Mouse (Mus musculus) thymus, adult 2 months (tissue): ENCODE measurements around the gene Gpr37l1. TPM values are rescaled to one million over a fixed set of nuclear protein-coding genes. Genes with fewer than 3 reads are reported as not detected.
A peak's percentile ranks its signal among the peaks of the same experiment; 100 is the strongest.

ENCODE experiments used
- DNase-seq: peaks from one replicate; pipeline ENCODE4 v3.0.0; 2021
- H3K27ac ChIP-seq: fragments of 200-500 bp; 2 replicates; pipeline ENCODE4 v1.5.1; 2012; ENCODE audit warnings: low read length, control low read depth; ENCODE audit not compliant: control insufficient read depth, insufficient read depth
- H3K27me3 ChIP-seq: fragments of 200-500 bp; 2 replicates; pipeline ENCODE4 v1.6.1; 2012; ENCODE audit warnings: mild to moderate bottlenecking, low read length, moderate library complexity, mixed read lengths; ENCODE audit not compliant: control insufficient read depth, insufficient read depth
- H3K36me3 ChIP-seq: fragments of 200-500 bp; 2 replicates; pipeline ENCODE4 v1.6.1; 2012; ENCODE audit warnings: mild to moderate bottlenecking, low read length, moderate library complexity; ENCODE audit not compliant: control insufficient read depth, insufficient read depth
- H3K4me1 ChIP-seq: fragments of 200-500 bp; replicated peaks from 2 replicates; pipeline ENCODE4 v1.6.1; 2012; ENCODE audit warnings: low read length; ENCODE audit not compliant: control insufficient read depth, insufficient read depth
- H3K4me3 ChIP-seq: fragments of 200-500 bp; 2 replicates; pipeline ENCODE4 v1.5.1; 2012; ENCODE audit warnings: mild to moderate bottlenecking, low read length, control low read depth, moderate library complexity; ENCODE audit not compliant: control insufficient read depth, insufficient read depth
- CTCF ChIP-seq: fragments of 200-500 bp; IDR thresholded peaks from 2 replicates; pipeline ENCODE4 v1.5.1; 2012; ENCODE audit warnings: mild to moderate bottlenecking, control low read depth, low read length, moderate library complexity, borderline replicate concordance; ENCODE audit not compliant: control insufficient read depth, poor library complexity, insufficient read depth; ENCODE audit errors: extremely low read depth
- POLR2A ChIP-seq: fragments of 200-500 bp; IDR thresholded peaks from 2 replicates; pipeline ENCODE4 v1.6.1; 2012; ENCODE audit warnings: mild to moderate bottlenecking, low read length, control low read depth, moderate library complexity; ENCODE audit not compliant: control insufficient read depth, poor library complexity, insufficient read depth; ENCODE audit errors: extremely low read depth
- WGBS: fragments of 180-500 bp; shearing (Covaris S2); methylation state at CpG from one replicate; pipeline ENCODE4 v1.1.7; 2018; 5-methylcytosine and 5-hydroxymethylcytosine counted together
- polyA plus RNA-seq: library from polyadenylated mRNA; depleted of rRNA; stranded (reverse); fragments of >200 nt; gene quantifications from 2 replicates; pipeline ENCODE4 v1.2.3, GENCODE M21; 2012

Gpr37l1 gene
- polyA plus RNA-seq, 1 experiment, result 0.50 TPM

GRCm38 (mm10) chr1:135160411-135161050 is 7.0 kb downstream of the Gpr37l1 start:
- H3K4me3 ChIP-seq, result no peak overlapping the region

GRCm38 (mm10) chr1:135159556-135160123 is 7.8 kb downstream of the Gpr37l1 start:
- Histone ChIP-seq H3K4me3 (no peak overlapping the region), H3K4me1 (peaks cover 1% of the 10 kb centered on the region; the same call in 1 of the 2 replicates), H3K27me3 (no peaks in the 10 kb centered on the region), H3K27ac (no peak overlapping the region), H3K36me3 (peaks cover 10% of the 10 kb centered on the region)
- no peak for DNase-seq
- WGBS, result 93% methylated on average over 11 of the region's 11 CpGs
- no peak for TF ChIP-seq CTCF
- no peak for TF ChIP-seq POLR2A

More at GRCm38 (mm10) chr1:135160411-135161050, 7.0 kb downstream of the Gpr37l1 start:
- DNase-seq, result no peak
- TF ChIP-seq CTCF (no peak), POLR2A (no peak)
- Histone ChIP-seq H3K36me3 (peaks cover 7% of the 10 kb centered on the region), H3K4me1 (no peaks in the 10 kb centered on the region), H3K27me3 (no peaks in the 10 kb centered on the region), H3K27ac (no peak overlapping the region)
- 91% methylated on average over 13 of the region's 13 CpGs for WGBS

DNA sequence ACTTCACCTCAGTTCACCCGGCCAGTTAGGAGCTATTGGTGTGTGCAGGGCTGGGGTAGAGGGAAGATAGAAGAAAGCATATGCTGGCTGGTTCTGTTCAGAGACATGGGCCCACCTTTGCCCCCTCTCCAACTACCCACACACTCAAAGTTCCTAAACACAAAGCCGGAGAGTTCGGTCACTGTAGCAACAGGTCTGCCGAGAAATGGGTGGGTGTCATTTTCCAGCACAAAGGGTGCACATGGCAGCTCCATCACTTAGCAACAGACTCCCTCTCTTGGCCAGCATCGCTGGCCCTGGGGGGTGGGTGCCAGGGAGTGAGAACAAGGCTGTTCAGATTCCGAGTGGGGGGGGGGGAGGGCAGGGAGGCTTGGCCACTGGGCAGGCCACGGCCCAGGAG is 8.4 kb downstream of the Gpr37l1 start:
- DNase-seq, result no peak
- no peak overlapping the region for H3K4me3 ChIP-seq
- H3K27ac ChIP-seq, result no peak overlapping the region
- no peak for TF ChIP-seq POLR2A
- TF ChIP-seq CTCF, result no peak
- WGBS, result 92% methylated on average over 7 of the region's 7 CpGs
- H3K4me1 ChIP-seq, result peaks cover 3% of the 10 kb centered on the region; the same call in 1 of the 2 replicates
- H3K36me3 ChIP-seq, result peaks cover 10% of the 10 kb centered on the region
- H3K27me3 ChIP-seq, result no peaks in the 10 kb centered on the region

- Histone ChIP-seq H3K27me3 (no peaks in the 10 kb centered on the region), H3K4me3 (no peak overlapping the region), H3K36me3 (peaks cover 10% of the 10 kb centered on the region), H3K4me1 (peaks cover 3% of the 10 kb centered on the region; the same call in 1 of the 2 replicates), H3K27ac (no peak overlapping the region)
- DNase-seq, result no peak
- TF ChIP-seq POLR2A (no peak), CTCF (no peak)
- WGBS, result 94% methylated on average over 5 of the region's 5 CpGs
These were observed 8.8 kb downstream of the Gpr37l1 start for GRCm38 (mm10) chr1:135158633-135159032.

- no peak for DNase-seq
- no peaks in the 10 kb centered on the region for H3K27me3 ChIP-seq
These were observed 11.2 kb downstream of the Gpr37l1 start for GRCm38 (mm10) chr1:135156300-135156699.

DNA sequence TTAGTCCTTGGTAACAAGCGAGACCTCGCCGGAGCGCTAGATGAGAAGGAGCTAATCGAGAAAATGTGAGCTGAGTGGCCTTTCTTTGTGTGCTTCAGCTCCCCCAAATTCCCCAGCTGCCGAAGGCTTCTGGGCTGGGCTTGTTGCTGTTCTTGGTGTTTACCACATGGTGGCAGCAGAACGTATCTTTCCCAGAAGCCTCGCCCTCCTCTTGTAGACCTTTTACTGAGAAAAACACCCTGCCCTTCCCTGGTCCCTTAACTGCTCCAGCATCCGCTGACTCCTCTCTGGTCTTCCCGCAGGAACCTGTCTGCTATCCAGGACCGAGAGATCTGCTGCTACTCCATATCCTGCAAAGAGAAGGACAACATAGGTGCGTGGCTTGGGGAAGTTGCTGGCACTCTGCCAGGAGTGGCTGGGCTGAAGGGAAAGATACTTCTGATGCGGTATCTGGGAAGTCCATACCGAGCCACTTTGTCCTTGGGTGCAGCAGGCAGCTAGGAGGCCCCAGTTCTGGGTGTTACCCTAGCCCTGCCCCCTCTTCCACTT is 13.0 kb downstream of the Gpr37l1 start:
- TF ChIP-seq CTCF, result peak; percentile 64; the same call in 1 of the 2 replicates
- TF ChIP-seq POLR2A, result no peak
- Histone ChIP-seq H3K27me3 (no peaks in the 10 kb centered on the region), H3K27ac (no peak overlapping the region), H3K36me3 (peaks cover 10% of the 10 kb centered on the region), H3K4me3 (no peak overlapping the region), H3K4me1 (peaks cover 3% of the 10 kb centered on the region; the same call in 1 of the 2 replicates)
- peak; percentile 60 for DNase-seq
- 18% methylated on average over 14 of the region's 14 CpGs for WGBS

More at GRCm38 (mm10) chr1:135156300-135156699, 11.2 kb downstream of the Gpr37l1 start:
- no peak for TF ChIP-seq POLR2A
- Histone ChIP-seq H3K4me1 (peaks cover 3% of the 10 kb centered on the region; the same call in 1 of the 2 replicates), H3K27ac (no peak overlapping the region), H3K36me3 (peaks cover 10% of the 10 kb centered on the region), H3K4me3 (no peak overlapping the region)
- 88% methylated on average over 6 of the region's 6 CpGs for WGBS

DNA sequence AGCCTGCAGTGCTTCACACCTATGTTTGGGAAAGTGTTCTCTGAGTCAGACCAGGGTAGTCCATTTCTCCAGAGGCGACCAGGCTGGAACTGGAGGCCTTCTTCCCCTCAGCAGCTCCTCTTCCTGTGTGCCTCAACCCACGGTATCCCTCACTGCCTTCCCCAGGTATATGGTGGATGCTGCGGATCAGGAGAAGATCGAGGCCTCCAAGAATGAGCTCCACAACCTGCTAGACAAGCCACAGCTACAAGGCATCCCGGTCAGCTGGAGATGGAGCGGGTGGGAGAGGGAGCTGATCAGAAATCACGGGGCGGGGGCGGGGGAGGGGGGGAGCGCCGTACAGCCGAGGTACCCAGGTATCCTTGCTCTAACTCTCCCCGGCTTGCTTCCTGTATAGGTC is 13.5 kb downstream of the Gpr37l1 start:
- DNase-seq, result no peak
- no peak overlapping the region for H3K27ac ChIP-seq
- peaks cover 10% of the 10 kb centered on the region for H3K36me3 ChIP-seq
- no peaks in the 10 kb centered on the region for H3K27me3 ChIP-seq
- WGBS, result 72% methylated on average over 13 of the region's 13 CpGs
- peaks cover 3% of the 10 kb centered on the region; the same call in 1 of the 2 replicates for H3K4me1 ChIP-seq
- no peak for TF ChIP-seq POLR2A
- TF ChIP-seq CTCF, result no peak
- no peak overlapping the region for H3K4me3 ChIP-seq
